Mouse (Mus musculus): ENCODE data around the gene Hpf1.
A peak's percentile ranks its signal among the peaks of the same experiment; 100 is the strongest.

The Hpf1 gene

GRCm38 (mm10) chr8:60900147-60900546, 9.9 kb downstream of the Hpf1 start:
- DNase-seq = no peak

DNA sequence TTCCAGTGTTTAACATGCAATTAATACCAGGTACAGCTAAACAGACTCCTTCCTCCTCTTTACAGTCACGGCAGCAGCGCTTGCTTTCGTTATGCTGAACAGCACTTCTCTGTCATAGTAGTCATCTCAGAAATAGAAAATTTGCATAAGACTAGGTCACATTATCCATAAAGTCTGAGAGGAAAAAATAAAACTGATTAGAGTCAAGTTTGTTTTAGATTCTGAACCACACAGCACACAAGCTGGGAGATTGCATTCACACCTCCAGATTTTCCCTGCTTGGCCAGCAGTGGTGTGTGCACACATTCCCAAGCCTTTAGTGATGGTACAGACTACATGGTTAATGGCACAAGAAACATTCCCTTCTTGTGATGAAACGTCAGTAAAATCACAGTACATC, 21.9 kb downstream of the Hpf1 start:
- DNase-seq = no peak

DNA sequence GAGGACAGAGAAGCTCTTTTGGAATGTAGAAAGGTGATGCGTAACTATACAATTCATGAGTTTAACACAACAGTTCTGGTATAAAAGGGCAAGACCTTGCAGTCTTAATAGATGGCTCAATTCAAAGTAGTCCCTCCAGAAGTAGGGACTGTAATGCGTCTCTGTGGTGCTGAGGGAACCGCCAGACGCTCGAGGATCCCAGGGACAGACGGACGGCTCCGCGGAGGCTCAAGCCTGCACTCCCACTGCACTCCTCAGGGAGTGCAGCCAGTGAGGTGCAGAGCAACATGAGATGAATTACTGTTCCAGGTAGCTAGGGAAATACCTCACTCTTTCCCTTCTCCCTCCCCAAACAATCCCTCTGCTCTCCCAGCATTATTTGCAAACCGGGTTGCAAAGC, 22.3 kb downstream of the Hpf1 start:
- DNase-seq = no peak

- no peak for DNase-seq
Observed at GRCm38 (mm10) chr8:60919069-60919468, 28.9 kb downstream of the Hpf1 start.

GRCm38 (mm10) chr8:60920176-60920575, 30.0 kb downstream of the Hpf1 start:
- no peak for DNase-seq

DNA sequence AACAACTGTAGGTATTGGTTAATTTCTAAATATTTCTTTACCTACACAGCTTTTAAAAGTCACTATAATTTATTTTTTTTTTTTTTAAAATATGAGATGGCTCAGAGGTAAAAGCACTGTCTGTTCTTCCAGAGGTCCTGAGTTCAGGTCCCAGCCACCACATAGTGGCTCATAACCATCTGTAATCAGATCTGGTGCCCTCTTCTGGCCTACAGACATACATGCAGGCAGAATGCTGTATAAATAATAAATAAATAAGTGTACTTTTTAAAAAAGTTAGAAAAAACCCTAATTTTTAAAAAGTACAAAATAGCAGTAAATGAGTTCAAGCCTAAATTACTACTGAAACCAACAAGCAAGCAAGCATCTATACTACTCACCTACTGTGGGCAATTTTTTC, 43.4 kb downstream of the Hpf1 start:
- no peak for DNase-seq

DNA sequence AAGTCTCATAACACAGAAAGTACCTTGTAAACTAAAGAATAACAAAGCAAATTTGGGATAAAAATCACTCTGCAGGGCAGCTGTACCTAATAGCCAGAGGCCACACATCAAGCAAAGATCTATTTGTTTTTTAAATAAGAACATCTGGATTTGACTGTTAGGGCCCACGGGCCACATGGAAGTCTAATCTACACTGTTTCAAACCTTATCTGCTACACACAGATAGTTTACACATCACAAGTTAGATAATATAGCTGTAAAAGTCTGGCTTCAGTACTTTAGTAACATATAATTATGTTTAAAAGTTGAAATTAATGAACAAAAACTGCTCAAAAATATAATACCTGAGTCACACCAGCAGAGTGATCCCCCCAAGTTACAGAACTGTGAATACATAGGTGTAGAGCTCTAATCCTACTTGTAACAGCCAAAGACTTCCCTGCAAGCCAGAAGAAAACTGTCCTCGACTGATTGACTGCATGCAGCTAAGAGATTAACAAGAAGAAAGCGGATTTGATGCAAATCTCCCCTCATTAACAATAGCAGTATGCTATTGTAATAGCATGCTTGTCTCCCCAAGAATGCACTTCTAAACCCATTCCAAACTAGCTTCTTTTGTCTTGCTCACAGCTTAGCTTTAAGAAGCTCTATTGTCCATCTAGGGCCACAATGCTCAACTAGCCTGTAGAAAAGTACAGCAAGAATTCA, 48.7 kb downstream of the Hpf1 start:
- DNase-seq = no peak

DNA sequence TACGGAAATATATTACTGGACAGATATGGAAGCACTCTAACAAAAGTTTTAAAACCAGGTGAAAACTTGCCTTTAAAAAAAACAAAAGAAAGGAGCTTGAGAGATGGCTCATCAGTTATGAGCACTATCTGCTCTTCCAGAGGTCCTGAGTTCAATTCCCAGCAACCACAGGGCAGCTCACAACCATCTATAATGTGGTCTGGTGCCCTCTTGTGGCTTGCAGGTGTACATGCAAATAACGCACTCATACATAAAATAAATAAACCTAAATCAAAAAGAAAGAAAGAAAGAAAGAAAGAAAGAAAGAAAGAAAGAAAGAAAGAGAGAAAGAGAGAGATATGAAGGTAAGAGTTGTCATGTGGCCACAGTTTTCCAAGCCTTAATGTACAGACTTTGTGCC, 52.6 kb downstream of the Hpf1 start:
- DNase-seq = no peak

DNA sequence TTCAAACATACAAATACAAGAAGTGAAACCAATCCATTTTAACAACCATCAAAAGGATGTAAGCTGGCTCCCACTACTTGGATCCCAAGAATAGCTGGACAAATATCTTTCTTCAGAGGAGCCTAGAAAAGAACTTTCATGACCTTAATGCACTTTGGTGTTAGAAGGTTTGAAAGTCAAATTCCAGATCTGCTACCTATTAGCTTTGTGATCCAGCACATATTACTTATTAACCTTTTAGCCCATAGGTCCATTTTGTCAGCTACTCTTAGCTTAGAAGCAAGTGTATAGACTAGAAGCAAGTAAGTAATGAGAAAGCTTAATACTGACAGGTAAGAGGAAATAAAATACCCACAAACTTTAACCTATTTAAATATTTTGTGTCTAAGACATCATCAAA, 57.3 kb downstream of the Hpf1 start:
- DNase-seq = no peak

- no peak for DNase-seq
Observed at GRCm38 (mm10) chr8:60949859-60950258, 59.6 kb downstream of the Hpf1 start.

DNA sequence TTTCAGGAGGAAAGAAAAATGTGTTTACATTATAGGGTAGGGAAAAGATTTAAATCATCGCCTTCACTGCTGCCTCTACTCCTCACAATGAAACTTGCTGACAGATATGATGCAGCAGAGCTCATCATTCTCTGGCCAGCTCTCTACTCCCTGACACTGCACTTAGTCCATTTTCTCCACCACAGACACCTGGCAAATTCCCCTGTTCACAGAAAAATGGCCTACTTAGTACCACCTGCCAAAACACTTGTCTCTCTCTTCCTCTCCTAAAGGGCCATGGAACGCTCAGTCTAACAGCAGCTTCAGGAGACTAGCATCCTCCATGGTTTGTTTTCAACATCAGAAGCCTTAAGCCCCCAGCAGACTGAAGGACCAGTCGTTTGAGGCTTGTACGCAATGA, 61.1 kb downstream of the Hpf1 start:
- DNase-seq = peak; percentile 57

- no peak for DNase-seq
Observed at GRCm38 (mm10) chr8:60951757-60952156, 61.5 kb downstream of the Hpf1 start.

- no peak for DNase-seq
Observed at GRCm38 (mm10) chr8:60952803-60953202, 62.6 kb downstream of the Hpf1 start.

DNA sequence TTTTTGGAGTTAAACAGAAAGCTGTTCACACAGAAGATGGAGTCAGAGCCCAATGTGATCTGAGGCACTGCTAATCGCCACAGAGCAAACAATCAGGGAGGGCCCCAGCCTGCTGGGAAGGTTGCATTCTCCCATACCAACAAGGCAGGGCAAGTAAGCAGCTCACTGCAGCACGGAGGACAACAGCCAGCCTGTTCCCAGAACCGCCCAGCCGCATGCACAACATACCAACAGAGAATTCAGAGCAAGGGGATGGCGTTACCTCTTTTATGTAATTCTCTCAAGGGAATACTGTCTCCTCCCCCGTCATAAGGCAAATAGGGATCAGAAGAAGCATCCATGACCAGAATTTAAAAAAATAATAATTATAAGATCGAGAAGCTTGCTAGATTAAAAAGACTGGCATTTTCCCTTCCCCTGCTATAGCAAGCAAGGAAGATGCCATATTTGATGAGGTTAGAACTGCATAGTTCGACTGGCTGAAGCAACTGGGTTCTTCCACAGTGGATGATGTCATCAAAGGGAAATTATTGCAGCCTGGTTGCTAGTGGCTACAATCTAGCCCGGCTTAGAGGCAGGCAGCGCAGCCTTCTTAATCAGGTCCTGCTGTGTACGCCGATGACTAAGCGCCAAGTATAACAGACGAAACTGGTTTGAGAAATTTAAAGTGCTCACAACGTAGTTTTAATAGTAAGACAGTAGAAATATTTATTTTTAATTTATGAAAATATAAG, 64.2 kb downstream of the Hpf1 start:
- DNase-seq = peak; percentile 86

- no peak for DNase-seq
Observed at GRCm38 (mm10) chr8:60956847-60957246, 66.6 kb downstream of the Hpf1 start.
